ENCODE assay signal across 9 mouse cellular contexts in the genomic region with DNA sequence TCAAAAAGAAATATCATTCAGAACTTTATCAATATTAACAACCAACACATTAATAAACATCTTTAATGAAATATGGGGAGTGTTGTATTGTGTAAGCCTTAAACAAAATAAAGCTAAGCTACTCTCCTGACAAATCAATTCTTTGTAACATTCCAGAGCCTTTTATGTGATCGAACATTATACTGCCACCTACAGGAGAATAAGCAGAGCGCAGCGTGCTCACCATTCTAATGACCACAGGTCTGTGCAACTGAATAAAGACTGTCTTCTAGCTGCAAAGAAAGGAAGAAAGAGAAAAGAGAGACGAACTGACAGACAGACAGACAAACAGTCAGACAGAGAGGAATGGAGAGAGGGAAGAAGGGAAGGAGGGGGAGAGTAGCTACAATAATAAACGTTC. TPM values are rescaled to one million over a fixed set of nuclear protein-coding genes. Genes with fewer than 3 reads are reported as not detected.
A peak's percentile ranks its signal among the peaks of the same experiment; 100 is the strongest.
DNase-seq lines count a peak whose midpoint lies in the region; ATAC-seq and TF ChIP-seq lines count a peak whose summit lies in the region.
"Had no signal": no experiment of that assay in that cellular context is flagged by ENCODE, and none has a peak within 500 bp of the region (broad histone marks: within the 10 kb centered on the region; RNA-seq: fewer than 3 reads in every experiment).

No protein-coding gene starts in this region.

- no peak for ATAC-seq in hindbrain, embryonic 11.5 days (ENCODE audit: low FRiP score)
- no peak for ATAC-seq in hindbrain, embryonic 13.5 days (ENCODE audit: low FRiP score)

- no peak overlapping the region for H3K4me3 ChIP-seq in hindbrain, embryonic 11.5 days (ENCODE audit: low read depth, low read length)
- H3K4me3 ChIP-seq in hindbrain, embryonic 13.5 days, result no peak overlapping the region
- H3K4me3 ChIP-seq in CH12.LX (replicated peaks in 1 of 3; ENCODE audit: low read depth in 2 of 3, low read length in 2 of 3, poor library complexity in 1 of 3), result no peak overlapping the region
- H3K4me3 ChIP-seq: megakaryocyte, embryonic 14.5 days had no signal

- no peaks in the 10 kb centered on the region for H3K4me1 ChIP-seq in hindbrain, embryonic 11.5 days (replicated peaks; ENCODE audit: control insufficient read depth, insufficient read depth, low read length)
- H3K4me1 ChIP-seq in hindbrain, embryonic 13.5 days (replicated peaks), result no peaks in the 10 kb centered on the region
- H3K4me1 ChIP-seq in CH12.LX (ENCODE audit: control insufficient read depth in 1 of 2, insufficient read depth in 2 of 2), result peaks cover 3 to 10% of the 10 kb centered on the region in 2 experiments; a peak in 3 of 4 replicates

- no peaks in the 10 kb centered on the region for H3K27me3 ChIP-seq in hindbrain, embryonic 11.5 days (ENCODE audit: control insufficient read depth, insufficient read depth, low read length)
- H3K27me3 ChIP-seq in hindbrain, embryonic 13.5 days, result no peaks in the 10 kb centered on the region
- no peaks in the 10 kb centered on the region for H3K27me3 ChIP-seq in CH12.LX (replicated peaks)
- H3K27me3 ChIP-seq: megakaryocyte, embryonic 14.5 days had no signal

- no peaks in the 10 kb centered on the region for H3K36me3 ChIP-seq in hindbrain, embryonic 11.5 days (ENCODE audit: control insufficient read depth, insufficient read depth, low read length)
- no peaks in the 10 kb centered on the region for H3K36me3 ChIP-seq in hindbrain, embryonic 13.5 days
- H3K36me3 ChIP-seq in CH12.LX (replicated peaks in 1 of 2; ENCODE audit: control insufficient read depth in 1 of 2, insufficient read depth in 1 of 2, low read length in 1 of 2), result no peaks in the 10 kb centered on the region

- TF ChIP-seq EP300 in CH12.LX (IDR thresholded peaks at IDR 0.05; ENCODE audit: low read length), result no peak

- peak; percentile 79 for TF ChIP-seq RAD21 in CH12.LX (IDR thresholded peaks at IDR 0.05; ENCODE audit: low read depth, low read length)

- no peaks in the 10 kb centered on the region for H3K79me2 ChIP-seq in CH12.LX (replicated peaks; ENCODE audit: control insufficient read depth, extremely low read depth, insufficient read depth, poor library complexity, severe bottlenecking)

- TF ChIP-seq CTCF in CH12.LX (conservative IDR thresholded peaks at IDR 0.05 in 1 of 2, IDR thresholded peaks at IDR 0.05 in 1 of 2; ENCODE audit: low read depth in 2 of 2, low read length in 2 of 2), result peak; percentile 85 to 87

- no peaks in the 10 kb centered on the region for H3K9me3 ChIP-seq in hindbrain, embryonic 11.5 days (ENCODE audit: control insufficient read depth, low read length)
- H3K9me3 ChIP-seq in hindbrain, embryonic 13.5 days, result no peaks in the 10 kb centered on the region
- H3K9me3 ChIP-seq in CH12.LX (replicated peaks; ENCODE audit: low read length), result peaks cover 5% of the 10 kb centered on the region

- TF ChIP-seq POLR2A in CH12.LX (IDR thresholded peaks at IDR 0.05; ENCODE audit: low read depth, low read length), result no peak

- DNase-seq in hindbrain, embryonic 11.5 days (ENCODE audit: low spot score), result peak; percentile 56
- peak; percentile 67 for DNase-seq in CH12.LX (ENCODE audit: extremely low read depth)
- DNase-seq in WW6 (ENCODE audit: low read depth, low spot score), result peak; percentile 26
- peak; percentile 12 to 58 for DNase-seq in frontal cortex, adult 2 months (ENCODE audit: extremely low spot score in 1 of 2, low spot score in 1 of 2)
- peak; percentile 12 for DNase-seq in layer of hippocampus, adult 9-11 months
- DNase-seq in naive thymus-derived CD4-positive, alpha-beta T cell, adult 2 months (ENCODE audit: low read depth), result peak; percentile 56
- DNase-seq in ovary, postnatal 10 days (ENCODE audit: low spot score), result no peak

- H3K27ac ChIP-seq in hindbrain, embryonic 11.5 days (ENCODE audit: low read depth, low read length), result no peak overlapping the region
- H3K27ac ChIP-seq in hindbrain, embryonic 13.5 days, result no peak overlapping the region
- H3K27ac ChIP-seq in CH12.LX (ENCODE audit: insufficient read depth, low read depth), result no peak overlapping the region

- WGBS in hindbrain, embryonic 11.5 days, result 18% methylated on average over 5 of the region's 5 CpGs
- 16% methylated on average over 5 of the region's 5 CpGs for WGBS in hindbrain, embryonic 13.5 days

- dilution Hi-C loops in CH12.LX (cut with MboI; ENCODE audit: extremely low pct_ligation_motif_present, extremely low pct_unique_long_range_greater_than_20kb, low sequenced_read_pairs), result no loop called here

- no peak overlapping the region for H3K9ac ChIP-seq in hindbrain, embryonic 11.5 days (ENCODE audit: low read depth, low read length)
- no peak overlapping the region for H3K9ac ChIP-seq in hindbrain, embryonic 13.5 days
- H3K9ac ChIP-seq in CH12.LX (ENCODE audit: insufficient read depth, low read depth), result no peak overlapping the region

- in situ Hi-C loops in CH12.LX (cut with MboI; ENCODE audit: low pct_ligation_motif_present, low pct_unique_long_range_greater_than_20kb, low sequenced_read_pairs), result no loop called here

- no peak overlapping the region for H3K4me2 ChIP-seq in hindbrain, embryonic 11.5 days (replicated peaks; ENCODE audit: low read depth, low read length)
- no peak overlapping the region for H3K4me2 ChIP-seq in hindbrain, embryonic 13.5 days
- no peak overlapping the region for H3K4me2 ChIP-seq in CH12.LX (ENCODE audit: insufficient read depth, low read depth, poor library complexity, severe bottlenecking)

TF ChIP-seq in CH12.LX, 34 proteins besides CTCF, POLR2A, EP300 and RAD21:
- TF ChIP-seq MYC (IDR thresholded peaks at IDR 0.05; ENCODE audit: low read depth, low read length) (0 out of 2 replicates have a peak, but pooled peaks have one; percentile 61), TBP (conservative IDR thresholded peaks at IDR 0.05; ENCODE audit: low read depth, low read length) (no peak), SMC3 (IDR thresholded peaks at IDR 0.05; ENCODE audit: low read depth, low read length) (peak; percentile 81), ZNF384 (IDR thresholded peaks at IDR 0.05; ENCODE audit: low read depth, low read length) (peak; percentile 72), E2F4 (IDR thresholded peaks at IDR 0.05; ENCODE audit: insufficient replicate concordance, low read depth, low read length) (no peak)

RNA-seq across cellular contexts. Expression of gene Siglecf, which starts 27.1 kb away (rescaled TPM):
- 0.36 TPM in 1 of 2 replicates, not detected in the other for polyA plus RNA-seq in hindbrain, embryonic 11.5 days (2014; fragmentation: Nextera tagmentation; extraction: Ambion mirVana)
- polyA plus RNA-seq in hindbrain, embryonic 13.5 days (2015; fragmentation: Nextera tagmentation; extraction: Ambion mirVana), result 0.08 and 0.21 TPM in 2 replicates
- total RNA-seq in CH12.LX (2012; rRNA removed) (0.25 and 0.34 TPM in 2 replicates), CH12.LX (2014; rRNA removed) (0.66 and 0.77 TPM in 2 replicates)
- polyA plus RNA-seq in CH12.LX (2012; ENCODE audit: insufficient read length, low read depth), result 1.3 and 1.7 TPM in 2 replicates
- polyA plus RNA-seq in frontal cortex, adult 2 months (2012; rRNA removed), result 0.48 and 0.55 TPM in 2 replicates

RNA-seq across cellular contexts. Expression of gene Siglecg, which starts 29.8 kb away (rescaled TPM):
- polyA plus RNA-seq in hindbrain, embryonic 11.5 days (2014; fragmentation: Nextera tagmentation; extraction: Ambion mirVana), result not detected in 2 replicates
- polyA plus RNA-seq in hindbrain, embryonic 13.5 days (2015; fragmentation: Nextera tagmentation; extraction: Ambion mirVana), result not detected in 2 replicates
- total RNA-seq in CH12.LX (2012; rRNA removed) (28.9 and 29.7 TPM in 2 replicates), CH12.LX (2014; rRNA removed) (31.2 and 34.4 TPM in 2 replicates)
- polyA plus RNA-seq in CH12.LX (2012; ENCODE audit: insufficient read length, low read depth), result 48.5 and 58.2 TPM in 2 replicates
- polyA plus RNA-seq in frontal cortex, adult 2 months (2012; rRNA removed), result 0.28 and 0.32 TPM in 2 replicates

RNA-seq across cellular contexts. Expression of gene Lim2, which starts 49.2 kb away (rescaled TPM):
- polyA plus RNA-seq in hindbrain, embryonic 11.5 days (2014; fragmentation: Nextera tagmentation; extraction: Ambion mirVana), result not detected in 2 replicates
- not detected in 2 replicates for polyA plus RNA-seq in hindbrain, embryonic 13.5 days (2015; fragmentation: Nextera tagmentation; extraction: Ambion mirVana)
- not detected in 2 replicates for total RNA-seq in CH12.LX (2012; rRNA removed)
- not detected in 2 replicates for total RNA-seq in CH12.LX (2014; rRNA removed)
- polyA plus RNA-seq in CH12.LX (2012; ENCODE audit: insufficient read length, low read depth), result 0.10 TPM in 1 of 2 replicates, not detected in the other
- not detected in 2 replicates for polyA plus RNA-seq in frontal cortex, adult 2 months (2012; rRNA removed)

RNA-seq across cellular contexts. Expression of gene Nkg7, which starts 58.6 kb away (rescaled TPM):
- 0.29 TPM in 1 of 2 replicates, not detected in the other for polyA plus RNA-seq in hindbrain, embryonic 11.5 days (2014; fragmentation: Nextera tagmentation; extraction: Ambion mirVana)
- polyA plus RNA-seq in hindbrain, embryonic 13.5 days (2015; fragmentation: Nextera tagmentation; extraction: Ambion mirVana), result 0.26 TPM in 1 of 2 replicates, not detected in the other
- total RNA-seq in CH12.LX (2012; rRNA removed), result 0.25 TPM in 1 of 2 replicates, not detected in the other
- total RNA-seq in CH12.LX (2014; rRNA removed), result not detected in 2 replicates
- not detected in 2 replicates for polyA plus RNA-seq in CH12.LX (2012; ENCODE audit: insufficient read length, low read depth)
- polyA plus RNA-seq in frontal cortex, adult 2 months (2012; rRNA removed), result 0.20 and 0.21 TPM in 2 replicates

Comparison
In these comparisons a context has a peak if more than half of its experiments do, and no peak if none do; other contexts are left out.
1. RNA of gene Siglecg, which starts 29.8 kb away (polyA plus RNA-seq): 48.5 to 58.2 TPM in CH12.LX; 0.28 to 0.32 TPM in frontal cortex, adult 2 months, not detected in hindbrain, embryonic 13.5 days and not detected in hindbrain, embryonic 11.5 days; every median in the first group is over 10 times any median in the second.